Mouse (Mus musculus): ENCODE results near the gene Gm49318.

DNA sequence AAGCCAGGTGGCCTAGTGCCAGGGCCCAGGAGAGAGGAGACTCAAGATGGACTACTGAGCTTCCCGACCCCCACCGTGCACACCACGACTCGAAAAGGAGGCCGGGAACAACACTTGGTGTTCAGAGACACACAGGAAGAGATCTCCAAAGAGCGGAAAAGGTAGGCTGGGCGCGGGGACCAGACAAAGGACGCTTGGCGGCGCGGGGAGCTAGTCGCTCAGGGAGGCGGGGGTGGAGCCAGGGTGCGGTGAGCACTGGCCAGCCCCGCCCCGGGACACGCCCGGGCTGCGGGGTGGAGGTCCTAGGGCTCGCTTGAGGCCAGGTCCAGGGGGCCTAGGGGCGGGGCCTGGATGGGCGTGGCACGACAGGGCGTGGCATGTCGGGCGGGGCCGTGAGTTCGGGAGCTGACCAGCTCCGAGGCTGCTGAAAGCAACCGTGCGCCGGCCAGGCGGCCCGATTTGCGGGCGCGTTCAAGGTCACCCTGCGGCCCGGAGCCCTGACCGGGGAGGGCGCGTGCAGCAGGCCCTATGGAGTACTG is 20.6 kb downstream of the Gm49318 start:
- no peak for TF ChIP-seq CTCF (IDR thresholded peaks at IDR 0.05; ENCODE audit: control insufficient read depth, insufficient read depth, insufficient replicate concordance, low read depth, low read length)
- no peak for TF ChIP-seq POLR2A (IDR thresholded peaks at IDR 0.05; ENCODE audit: control insufficient read depth, low read depth, low read length)
